Mouse (Mus musculus): ENCODE measurements around the gene Adra2b. TPM values are rescaled to one million over a fixed set of nuclear protein-coding genes. Genes with fewer than 3 reads are reported as not detected.

Gene Adra2b
- 1.9 TPM in 2 replicates for polyA plus RNA-seq (2014; fragmentation: Nextera tagmentation; extraction: Ambion mirVana)

GRCm38 (mm10) chr2:127362459-127363281 is at the start of gene Adra2b:
Gene Adra2b (plus strand): TSS chr2:127363208.
- no peak within 1 kb of the TSS for H3K27ac ChIP-seq (replicated peaks; ENCODE audit: low read depth, low read length)
- no peaks in the 10 kb centered on the region for H3K36me3 ChIP-seq (replicated peaks; ENCODE audit: control insufficient read depth, insufficient read depth, low read depth, low read length)
- peak within 1 kb of the TSS; percentile 66 for H3K4me2 ChIP-seq (ENCODE audit: low read depth, low read length)
- H3K4me1 ChIP-seq (ENCODE audit: control insufficient read depth, insufficient read depth, low read length), result peaks cover 6% of the 10 kb centered on the region
- DNase-seq (ENCODE audit: low spot score) (peak; percentile 84), ATAC-seq (replicated peaks; ENCODE audit: insufficient number of reproducible peaks, low FRiP score, low TSS enrichment, low read depth) (peak; percentile 66)
- under 1% methylated on average over 42 of the region's 49 CpGs for whole genome bisulfite sequencing
- no peaks in the 10 kb centered on the region for H3K9me3 ChIP-seq (replicated peaks; ENCODE audit: control insufficient read depth, low read length)
- peak within 1 kb of the TSS; percentile 22; the same call in 1 of the 2 replicates for H3K9ac ChIP-seq (replicated peaks; ENCODE audit: low read length)
- H3K27me3 ChIP-seq (ENCODE audit: control insufficient read depth, insufficient read depth, low read length), result peaks cover 38% of the 10 kb centered on the region
- peak within 1 kb of the TSS; percentile 24 for H3K4me3 ChIP-seq (ENCODE audit: low read depth, low read length)

GRCm38 (mm10) chr2:127313878-127314277 is 49.1 kb upstream of the Adra2b start:
- no peak overlapping the region for H3K27ac ChIP-seq (replicated peaks; ENCODE audit: low read depth, low read length)
- H3K4me1 ChIP-seq (ENCODE audit: control insufficient read depth, insufficient read depth, low read length), result no peaks in the 10 kb centered on the region
- no peak for ATAC-seq (replicated peaks; ENCODE audit: insufficient number of reproducible peaks, low FRiP score, low TSS enrichment, low read depth)
- 46% methylated on average over 4 of the region's 4 CpGs for WGBS
- DNase-seq (ENCODE audit: low spot score), result no peak
- no peaks in the 10 kb centered on the region for H3K36me3 ChIP-seq (replicated peaks; ENCODE audit: control insufficient read depth, insufficient read depth, low read depth, low read length)
- H3K9me3 ChIP-seq (replicated peaks; ENCODE audit: control insufficient read depth, low read length), result no peaks in the 10 kb centered on the region
- no peak overlapping the region for H3K4me3 ChIP-seq (ENCODE audit: low read depth, low read length)
- H3K27me3 ChIP-seq (ENCODE audit: control insufficient read depth, insufficient read depth, low read length), result no peaks in the 10 kb centered on the region
- no peak overlapping the region for H3K4me2 ChIP-seq (ENCODE audit: low read depth, low read length)
- H3K9ac ChIP-seq (replicated peaks; ENCODE audit: low read length), result no peak overlapping the region

- no peak for ATAC-seq (replicated peaks; ENCODE audit: insufficient number of reproducible peaks, low FRiP score, low TSS enrichment, low read depth)
- no peak overlapping the region for H3K9ac ChIP-seq (replicated peaks; ENCODE audit: low read length)
- 77% methylated on average over 6 of the region's 6 CpGs for WGBS
- no peaks in the 10 kb centered on the region for H3K36me3 ChIP-seq (replicated peaks; ENCODE audit: control insufficient read depth, insufficient read depth, low read depth, low read length)
- H3K9me3 ChIP-seq (replicated peaks; ENCODE audit: control insufficient read depth, low read length), result no peaks in the 10 kb centered on the region
- H3K27me3 ChIP-seq (ENCODE audit: control insufficient read depth, insufficient read depth, low read length), result no peaks in the 10 kb centered on the region
- H3K27ac ChIP-seq (replicated peaks; ENCODE audit: low read depth, low read length), result no peak overlapping the region; the same call in 1 of the 2 replicates
- no peak for DNase-seq (ENCODE audit: low spot score)
- no peak overlapping the region for H3K4me2 ChIP-seq (ENCODE audit: low read depth, low read length)
- no peaks in the 10 kb centered on the region for H3K4me1 ChIP-seq (ENCODE audit: control insufficient read depth, insufficient read depth, low read length)
- H3K4me3 ChIP-seq (ENCODE audit: low read depth, low read length), result no peak overlapping the region
These were observed 48.4 kb upstream of the Adra2b start for GRCm38 (mm10) chr2:127314467-127315154.

GRCm38 (mm10) chr2:127315155-127315470 is 47.9 kb upstream of the Adra2b start:
- DNase-seq (ENCODE audit: low spot score) (no peak), ATAC-seq (replicated peaks; ENCODE audit: insufficient number of reproducible peaks, low FRiP score, low TSS enrichment, low read depth) (no peak)
- no peaks in the 10 kb centered on the region for H3K9me3 ChIP-seq (replicated peaks; ENCODE audit: control insufficient read depth, low read length)
- H3K27ac ChIP-seq (replicated peaks; ENCODE audit: low read depth, low read length), result no peak overlapping the region
- 78% methylated on average over 1 of the region's 1 CpGs for WGBS
- no peak overlapping the region for H3K4me2 ChIP-seq (ENCODE audit: low read depth, low read length)
- H3K9ac ChIP-seq (replicated peaks; ENCODE audit: low read length), result no peak overlapping the region
- no peaks in the 10 kb centered on the region for H3K36me3 ChIP-seq (replicated peaks; ENCODE audit: control insufficient read depth, insufficient read depth, low read depth, low read length)
- no peaks in the 10 kb centered on the region for H3K27me3 ChIP-seq (ENCODE audit: control insufficient read depth, insufficient read depth, low read length)
- H3K4me3 ChIP-seq (ENCODE audit: low read depth, low read length), result no peak overlapping the region
- no peaks in the 10 kb centered on the region for H3K4me1 ChIP-seq (ENCODE audit: control insufficient read depth, insufficient read depth, low read length)

- DNase-seq (ENCODE audit: low spot score) (no peak), ATAC-seq (replicated peaks; ENCODE audit: insufficient number of reproducible peaks, low FRiP score, low TSS enrichment, low read depth) (no peak)
- H3K27me3 ChIP-seq (ENCODE audit: control insufficient read depth, insufficient read depth, low read length), result no peaks in the 10 kb centered on the region
- H3K9ac ChIP-seq (replicated peaks; ENCODE audit: low read length), result no peak overlapping the region
- no peak overlapping the region for H3K4me2 ChIP-seq (ENCODE audit: low read depth, low read length)
- H3K4me1 ChIP-seq (ENCODE audit: control insufficient read depth, insufficient read depth, low read length), result no peaks in the 10 kb centered on the region
- WGBS, result 87% methylated on average over 5 of the region's 5 CpGs
- H3K36me3 ChIP-seq (replicated peaks; ENCODE audit: control insufficient read depth, insufficient read depth, low read depth, low read length), result no peaks in the 10 kb centered on the region
- no peaks in the 10 kb centered on the region for H3K9me3 ChIP-seq (replicated peaks; ENCODE audit: control insufficient read depth, low read length)
- H3K4me3 ChIP-seq (ENCODE audit: low read depth, low read length), result no peak overlapping the region
- H3K27ac ChIP-seq (replicated peaks; ENCODE audit: low read depth, low read length), result no peak overlapping the region
These were observed 46.6 kb upstream of the Adra2b start for GRCm38 (mm10) chr2:127316431-127316830.

GRCm38 (mm10) chr2:127318136-127318535 is 44.9 kb upstream of the Adra2b start:
- WGBS, result 84% methylated on average over 4 of the region's 4 CpGs
- Histone ChIP-seq H3K9me3 (replicated peaks; ENCODE audit: control insufficient read depth, low read length) (no peaks in the 10 kb centered on the region), H3K27me3 (ENCODE audit: control insufficient read depth, insufficient read depth, low read length) (no peaks in the 10 kb centered on the region), H3K4me3 (ENCODE audit: low read depth, low read length) (no peak overlapping the region), H3K9ac (replicated peaks; ENCODE audit: low read length) (no peak overlapping the region), H3K36me3 (replicated peaks; ENCODE audit: control insufficient read depth, insufficient read depth, low read depth, low read length) (no peaks in the 10 kb centered on the region), H3K27ac (replicated peaks; ENCODE audit: low read depth, low read length) (no peak overlapping the region), H3K4me2 (ENCODE audit: low read depth, low read length) (no peak overlapping the region), H3K4me1 (ENCODE audit: control insufficient read depth, insufficient read depth, low read length) (no peaks in the 10 kb centered on the region)
- no peak for ATAC-seq (replicated peaks; ENCODE audit: insufficient number of reproducible peaks, low FRiP score, low TSS enrichment, low read depth)
- no peak for DNase-seq (ENCODE audit: low spot score)

- peaks cover 3% of the 10 kb centered on the region; the same call in 1 of the 2 replicates for H3K4me1 ChIP-seq (ENCODE audit: control insufficient read depth, insufficient read depth, low read length)
- H3K4me3 ChIP-seq (ENCODE audit: low read depth, low read length), result no peak overlapping the region
- DNase-seq (ENCODE audit: low spot score) (no peak), ATAC-seq (replicated peaks; ENCODE audit: insufficient number of reproducible peaks, low FRiP score, low TSS enrichment, low read depth) (no peak)
- no peak overlapping the region for H3K4me2 ChIP-seq (ENCODE audit: low read depth, low read length)
- WGBS, result 69% methylated on average over 4 of the region's 4 CpGs
- no peaks in the 10 kb centered on the region for H3K36me3 ChIP-seq (replicated peaks; ENCODE audit: control insufficient read depth, insufficient read depth, low read depth, low read length)
- H3K9me3 ChIP-seq (replicated peaks; ENCODE audit: control insufficient read depth, low read length), result no peaks in the 10 kb centered on the region
- no peaks in the 10 kb centered on the region for H3K27me3 ChIP-seq (ENCODE audit: control insufficient read depth, insufficient read depth, low read length)
- H3K9ac ChIP-seq (replicated peaks; ENCODE audit: low read length), result no peak overlapping the region
- H3K27ac ChIP-seq (replicated peaks; ENCODE audit: low read depth, low read length), result no peak overlapping the region
These were observed 43.9 kb upstream of the Adra2b start for GRCm38 (mm10) chr2:127319071-127319470.

- Histone ChIP-seq H3K9ac (replicated peaks; ENCODE audit: low read length) (no peak overlapping the region), H3K36me3 (replicated peaks; ENCODE audit: control insufficient read depth, insufficient read depth, low read depth, low read length) (no peaks in the 10 kb centered on the region), H3K27ac (replicated peaks; ENCODE audit: low read depth, low read length) (no peak overlapping the region), H3K9me3 (replicated peaks; ENCODE audit: control insufficient read depth, low read length) (no peaks in the 10 kb centered on the region), H3K27me3 (ENCODE audit: control insufficient read depth, insufficient read depth, low read length) (no peaks in the 10 kb centered on the region), H3K4me1 (ENCODE audit: control insufficient read depth, insufficient read depth, low read length) (peaks cover 3% of the 10 kb centered on the region; the same call in 1 of the 2 replicates), H3K4me2 (ENCODE audit: low read depth, low read length) (no peak overlapping the region), H3K4me3 (ENCODE audit: low read depth, low read length) (no peak overlapping the region)
- no peak for DNase-seq (ENCODE audit: low spot score)
- ATAC-seq (replicated peaks; ENCODE audit: insufficient number of reproducible peaks, low FRiP score, low TSS enrichment, low read depth), result no peak
- WGBS, result 61% methylated on average over 6 of the region's 6 CpGs
These were observed 40.2 kb upstream of the Adra2b start for GRCm38 (mm10) chr2:127322671-127323285.
